Mouse (Mus musculus): ENCODE data around the gene B3glct. TPM values are rescaled to one million over a fixed set of nuclear protein-coding genes. Genes with fewer than 3 reads are reported as not detected.

Gene B3glct
- total RNA-seq, 2 experiments from 2014 or later: 16.6 to 19.3 TPM

- intact Hi-C loops (cut with DNase I): no loop called here
- DNase-seq (ENCODE audit: low spot score in 2 of 2): no peak
These were observed 37.7 kb downstream of the B3glct start for GRCm38 (mm10) chr5:149715571-149716328.

- no peak for DNase-seq (ENCODE audit: low spot score in 2 of 2)
- intact Hi-C loops (cut with DNase I): no loop called here
These were observed 38.3 kb downstream of the B3glct start for GRCm38 (mm10) chr5:149716329-149716690.

GRCm38 (mm10) chr5:149731776-149732175 is 53.7 kb downstream of the B3glct start:
- DNase-seq (ENCODE audit: low spot score in 2 of 2): no peak
- intact Hi-C loops (cut with DNase I): no loop called here

- no peak for DNase-seq (ENCODE audit: low spot score in 2 of 2)
- intact Hi-C loops (cut with DNase I): no loop called here
These were observed 59.2 kb downstream of the B3glct start for GRCm38 (mm10) chr5:149737210-149737609.

GRCm38 (mm10) chr5:149740145-149740544 is 62.1 kb downstream of the B3glct start:
- intact Hi-C loops (cut with DNase I): no loop called here
- no peak for DNase-seq (ENCODE audit: low spot score in 2 of 2)

- intact Hi-C loops (cut with DNase I): no loop called here
- no peak for DNase-seq (ENCODE audit: low spot score in 2 of 2)
These were observed 62.7 kb downstream of the B3glct start for GRCm38 (mm10) chr5:149740703-149741102.

GRCm38 (mm10) chr5:149742286-149742685 is 64.3 kb downstream of the B3glct start:
- DNase-seq (ENCODE audit: low spot score in 2 of 2): no peak
- intact Hi-C loops (cut with DNase I): no loop called here

GRCm38 (mm10) chr5:149745079-149745478 is 67.0 kb downstream of the B3glct start:
- intact Hi-C loops (cut with DNase I): no loop called here
- no peak for DNase-seq (ENCODE audit: low spot score in 2 of 2)

- intact Hi-C loops (cut with DNase I): no loop called here
- DNase-seq (ENCODE audit: low spot score in 2 of 2): peak in 1 of 2 experiments; percentile 17
These were observed 70.9 kb downstream of the B3glct start for GRCm38 (mm10) chr5:149748640-149749580.

- intact Hi-C loops (cut with DNase I): no loop called here
- DNase-seq (ENCODE audit: low spot score in 2 of 2): no peak
These were observed 73.8 kb downstream of the B3glct start for GRCm38 (mm10) chr5:149751861-149752260.

GRCm38 (mm10) chr5:149753073-149753472 is 75.0 kb downstream of the B3glct start:
- intact Hi-C loops (cut with DNase I): loop anchor here (1.0 kb wide), 1 partner anchor 16 kb away; no protein-coding TSS in a partner anchor
- DNase-seq (ENCODE audit: low spot score in 2 of 2): no peak

GRCm38 (mm10) chr5:149767116-149767515 is 89.1 kb downstream of the B3glct start:
- intact Hi-C loops (cut with DNase I): no loop called here
- DNase-seq (ENCODE audit: low spot score in 2 of 2): no peak

GRCm38 (mm10) chr5:149767651-149768301 is 89.7 kb downstream of the B3glct start:
- intact Hi-C loops (cut with DNase I): no loop called here
- no peak for DNase-seq (ENCODE audit: low spot score in 2 of 2)

GRCm38 (mm10) chr5:149769666-149770065 is 91.6 kb downstream of the B3glct start:
- intact Hi-C loops (cut with DNase I): loop anchor here (1.0 kb wide), 1 partner anchor 16 kb away; no protein-coding TSS in a partner anchor
- DNase-seq (ENCODE audit: low spot score in 2 of 2): no peak

- no peak for DNase-seq (ENCODE audit: low spot score in 2 of 2)
- intact Hi-C loops (cut with DNase I): no loop called here
These were observed 98.0 kb downstream of the B3glct start for GRCm38 (mm10) chr5:149776038-149776437.

- no peak for DNase-seq (ENCODE audit: low spot score in 2 of 2)
- intact Hi-C loops (cut with DNase I): no loop called here
These were observed 101.7 kb downstream of the B3glct start for GRCm38 (mm10) chr5:149779740-149780139.

- DNase-seq (ENCODE audit: low spot score in 2 of 2): no peak
- intact Hi-C loops (cut with DNase I): no loop called here
These were observed 102.4 kb downstream of the B3glct start for GRCm38 (mm10) chr5:149780411-149780810.

GRCm38 (mm10) chr5:149790087-149790486 is 112.1 kb downstream of the B3glct start:
- no peak for DNase-seq (ENCODE audit: low spot score in 2 of 2)
- intact Hi-C loops (cut with DNase I): no loop called here

GRCm38 (mm10) chr5:149810071-149810470 is 132.0 kb downstream of the B3glct start:
- no peak for DNase-seq (ENCODE audit: low spot score in 2 of 2)
- intact Hi-C loops (cut with DNase I): no loop called here

- no peak for DNase-seq (ENCODE audit: low spot score in 2 of 2)
- intact Hi-C loops (cut with DNase I): no loop called here
These were observed 133.8 kb downstream of the B3glct start for GRCm38 (mm10) chr5:149811835-149812234.
